Mouse (Mus musculus): Measurements from ENCODE around the gene Cntnap5b. TPM values are rescaled to one million over a fixed set of nuclear protein-coding genes. Genes with fewer than 3 reads are reported as not detected.
A peak's percentile ranks its signal among the peaks of the same experiment; 100 is the strongest.

Cntnap5b gene
- total and polyA plus RNA-seq, 2 experiments from 2014 or later: 3.8 to 23.0 TPM

DNA sequence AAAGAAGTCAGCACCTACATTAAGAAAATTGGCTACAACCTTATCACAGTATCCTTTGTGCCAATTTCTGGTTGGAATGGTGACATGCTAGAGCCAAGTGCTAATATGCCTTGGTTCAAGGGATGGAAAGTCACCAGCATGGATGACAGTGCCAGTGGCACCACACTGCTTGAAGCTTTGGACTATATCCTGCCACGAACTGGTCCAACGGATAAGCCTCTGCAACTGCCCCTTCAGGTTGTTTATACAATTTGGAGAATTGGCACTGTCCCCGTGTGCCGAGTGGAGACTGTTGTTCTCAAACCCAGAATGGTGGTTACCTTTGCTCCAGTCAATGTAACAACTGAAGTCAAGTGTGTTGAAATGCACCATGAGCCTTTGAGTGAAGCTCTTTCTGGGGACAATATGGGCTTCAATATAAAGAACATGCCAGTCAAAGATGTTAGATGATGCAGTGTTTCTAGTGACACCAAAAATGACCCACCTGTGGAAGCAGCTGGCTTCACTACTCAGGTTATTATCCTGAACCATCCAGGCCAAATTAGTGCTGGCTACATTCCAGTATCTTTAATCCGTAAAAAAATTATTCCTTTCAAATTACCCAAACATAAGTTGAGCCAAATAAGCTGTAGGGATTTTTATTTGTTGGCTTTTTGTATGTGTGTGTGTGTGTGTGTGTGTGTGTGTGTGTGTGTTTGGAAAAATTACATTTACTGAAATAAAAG is 233.6 kb downstream of the Cntnap5b start:
- WGBS: 82% methylated on average over 5 of the region's 5 CpGs
- no peak overlapping the region for H3K9ac ChIP-seq (replicated peaks; ENCODE audit: low read length, poor library complexity, severe bottlenecking)
- H3K4me2 ChIP-seq (ENCODE audit: low read depth, low read length, poor library complexity, severe bottlenecking): no peak overlapping the region
- H3K27ac ChIP-seq (ENCODE audit: low read depth, low read length): no peak overlapping the region
- H3K4me1 ChIP-seq (ENCODE audit: insufficient read depth, low read length): no peaks in the 10 kb centered on the region
- H3K36me3 ChIP-seq (ENCODE audit: insufficient read depth, low read length): no peaks in the 10 kb centered on the region
- no peak overlapping the region for H3K4me3 ChIP-seq (ENCODE audit: low read depth, low read length)
- TF ChIP-seq CTCF (IDR thresholded peaks at IDR 0.05): no peak
- DNase-seq (ENCODE audit: low spot score) (peak; percentile 6), ATAC-seq (ENCODE audit: low FRiP score) (no peak)
- H3K27me3 ChIP-seq (ENCODE audit: insufficient read depth, low read length): no peaks in the 10 kb centered on the region
- H3K9me3 ChIP-seq (ENCODE audit: low read length): no peaks in the 10 kb centered on the region

DNA sequence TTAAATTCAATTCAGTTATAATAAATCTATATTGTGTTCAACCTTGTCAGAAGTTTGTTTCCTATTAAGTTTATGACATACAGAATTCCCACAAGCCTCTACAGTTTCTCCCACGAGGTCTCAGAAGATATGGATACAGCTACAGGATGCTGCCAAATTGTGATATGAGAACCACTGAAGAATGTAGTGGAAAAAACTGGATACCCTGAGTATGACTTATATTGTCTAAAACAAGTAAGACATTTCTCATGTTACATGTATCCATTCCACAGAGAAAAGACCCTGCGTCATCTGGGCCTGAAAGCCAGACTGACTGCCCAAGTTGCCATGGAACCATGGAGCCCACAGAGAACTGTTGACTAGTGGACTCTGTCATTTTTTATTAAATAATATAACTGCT is 269.2 kb downstream of the Cntnap5b start:
- no peak for DNase-seq (ENCODE audit: low spot score)
- no peak for ATAC-seq (ENCODE audit: low FRiP score)
- no peaks in the 10 kb centered on the region for H3K36me3 ChIP-seq (ENCODE audit: insufficient read depth, low read length)
- WGBS: 89% methylated on average over 2 of the region's 2 CpGs
- H3K9ac ChIP-seq (replicated peaks; ENCODE audit: low read length, poor library complexity, severe bottlenecking): no peak overlapping the region
- no peaks in the 10 kb centered on the region for H3K4me1 ChIP-seq (ENCODE audit: insufficient read depth, low read length)
- no peak overlapping the region for H3K4me2 ChIP-seq (ENCODE audit: low read depth, low read length, poor library complexity, severe bottlenecking)
- H3K4me3 ChIP-seq (ENCODE audit: low read depth, low read length): no peak overlapping the region
- no peaks in the 10 kb centered on the region for H3K27me3 ChIP-seq (ENCODE audit: insufficient read depth, low read length)
- H3K27ac ChIP-seq (ENCODE audit: low read depth, low read length): no peak overlapping the region
- no peaks in the 10 kb centered on the region for H3K9me3 ChIP-seq (ENCODE audit: low read length)
- TF ChIP-seq CTCF (IDR thresholded peaks at IDR 0.05): no peak

DNA sequence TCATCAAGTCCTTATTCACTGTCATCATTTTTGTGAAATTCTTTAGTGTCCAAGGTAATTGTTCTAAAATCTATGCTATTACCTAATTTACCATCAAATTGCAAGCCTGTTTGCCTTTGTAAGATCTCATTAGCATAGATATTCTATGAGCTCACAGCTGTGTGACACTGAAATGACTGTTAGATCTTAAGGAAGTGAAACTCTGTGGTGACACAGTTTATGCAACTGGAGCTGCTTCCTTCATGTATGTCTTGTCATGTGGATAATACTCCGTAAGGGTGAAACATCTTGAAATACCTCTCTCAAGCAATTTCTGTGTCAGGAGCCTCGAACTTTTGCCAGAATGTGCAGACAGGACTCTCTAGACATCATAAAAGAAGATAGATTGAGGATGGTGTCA is 307.2 kb downstream of the Cntnap5b start:
- no peak for DNase-seq (ENCODE audit: low spot score)
- Histone ChIP-seq H3K27ac (ENCODE audit: low read depth, low read length) (no peak overlapping the region), H3K4me1 (ENCODE audit: insufficient read depth, low read length) (no peaks in the 10 kb centered on the region), H3K4me2 (ENCODE audit: low read depth, low read length, poor library complexity, severe bottlenecking) (no peak overlapping the region), H3K27me3 (ENCODE audit: insufficient read depth, low read length) (no peaks in the 10 kb centered on the region), H3K36me3 (ENCODE audit: insufficient read depth, low read length) (no peaks in the 10 kb centered on the region), H3K9ac (replicated peaks; ENCODE audit: low read length, poor library complexity, severe bottlenecking) (no peak overlapping the region), H3K9me3 (ENCODE audit: low read length) (no peaks in the 10 kb centered on the region), H3K4me3 (ENCODE audit: low read depth, low read length) (no peak overlapping the region)
- no peak for ATAC-seq (ENCODE audit: low FRiP score)
- 74% methylated on average over 2 of the region's 2 CpGs for WGBS
- no peak for TF ChIP-seq CTCF (IDR thresholded peaks at IDR 0.05)

DNA sequence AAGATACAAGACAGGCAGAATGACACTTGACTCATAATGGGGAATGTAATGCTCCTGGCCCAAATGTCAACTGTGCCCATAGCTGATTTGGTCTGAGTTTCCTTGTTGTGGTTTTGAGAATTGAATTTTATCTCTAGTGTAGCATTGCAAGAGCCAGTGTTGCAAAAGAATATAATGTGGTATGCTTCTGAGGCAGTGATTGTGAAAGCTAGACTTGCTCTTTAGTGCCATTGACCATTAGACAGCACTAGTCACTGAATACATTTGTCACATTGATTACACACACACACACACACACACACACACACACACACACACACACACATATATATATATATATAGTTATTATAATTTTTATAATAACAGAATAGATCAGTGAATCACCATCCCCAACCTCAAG is 328.0 kb downstream of the Cntnap5b start:
- no peak for ATAC-seq (ENCODE audit: low FRiP score)
- Histone ChIP-seq H3K4me3 (ENCODE audit: low read depth, low read length) (no peak overlapping the region), H3K4me1 (ENCODE audit: insufficient read depth, low read length) (no peaks in the 10 kb centered on the region), H3K36me3 (ENCODE audit: insufficient read depth, low read length) (no peaks in the 10 kb centered on the region), H3K9me3 (ENCODE audit: low read length) (no peaks in the 10 kb centered on the region), H3K27me3 (ENCODE audit: insufficient read depth, low read length) (no peaks in the 10 kb centered on the region), H3K9ac (replicated peaks; ENCODE audit: low read length, poor library complexity, severe bottlenecking) (no peak overlapping the region), H3K4me2 (ENCODE audit: low read depth, low read length, poor library complexity, severe bottlenecking) (no peak overlapping the region), H3K27ac (ENCODE audit: low read depth, low read length) (no peak overlapping the region)
- TF ChIP-seq CTCF (IDR thresholded peaks at IDR 0.05): no peak
- no peak for DNase-seq (ENCODE audit: low spot score)

DNA sequence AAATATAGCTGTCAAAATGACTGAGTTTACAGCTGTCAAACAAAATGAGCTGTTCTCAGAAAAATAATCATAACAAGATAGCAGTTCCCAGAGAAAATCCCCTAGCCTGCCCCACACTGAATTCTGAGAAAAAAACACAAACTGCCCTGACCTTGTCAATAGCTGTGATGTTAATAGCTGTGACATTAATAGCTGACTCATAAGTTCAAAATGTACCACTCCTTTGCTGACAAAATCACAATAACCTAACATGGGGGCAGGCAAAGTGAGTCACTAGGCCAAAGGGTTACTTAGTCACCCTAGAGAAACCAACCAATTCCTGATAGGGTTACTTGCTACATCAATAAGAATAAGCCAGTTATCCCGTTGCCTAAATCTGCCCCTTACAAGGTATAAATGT is 328.5 kb downstream of the Cntnap5b start:
- no peak for ATAC-seq (ENCODE audit: low FRiP score)
- Histone ChIP-seq H3K27me3 (ENCODE audit: insufficient read depth, low read length) (no peaks in the 10 kb centered on the region), H3K4me3 (ENCODE audit: low read depth, low read length) (no peak overlapping the region)

DNA sequence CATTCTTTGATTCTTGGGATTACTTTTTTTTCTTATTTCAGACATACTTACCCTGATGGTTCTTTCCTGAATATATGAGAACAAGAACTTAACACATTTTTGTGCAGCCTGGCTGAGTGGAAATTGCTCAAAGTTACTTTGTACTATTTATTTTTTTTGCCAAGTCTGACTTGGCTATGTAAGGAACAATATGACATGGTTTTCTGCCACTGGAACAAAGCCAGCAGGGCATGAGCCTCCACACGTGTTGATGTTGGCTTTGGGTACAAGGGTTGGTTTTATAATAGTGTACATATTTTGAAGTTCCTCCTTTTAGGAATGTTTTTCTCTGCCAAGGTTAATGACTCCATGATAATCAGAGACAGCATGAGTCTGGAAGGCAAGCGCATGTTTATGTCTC is 331.8 kb downstream of the Cntnap5b start:
- no peaks in the 10 kb centered on the region for H3K27me3 ChIP-seq (ENCODE audit: insufficient read depth, low read length)
- H3K9me3 ChIP-seq (ENCODE audit: low read length): no peaks in the 10 kb centered on the region
- H3K9ac ChIP-seq (replicated peaks; ENCODE audit: low read length, poor library complexity, severe bottlenecking): no peak overlapping the region
- H3K36me3 ChIP-seq (ENCODE audit: insufficient read depth, low read length): no peaks in the 10 kb centered on the region
- DNase-seq (ENCODE audit: low spot score) (peak; percentile 1), ATAC-seq (ENCODE audit: low FRiP score) (no peak)
- H3K27ac ChIP-seq (ENCODE audit: low read depth, low read length): no peak overlapping the region
- no peaks in the 10 kb centered on the region for H3K4me1 ChIP-seq (ENCODE audit: insufficient read depth, low read length)
- 88% methylated on average over 2 of the region's 2 CpGs for WGBS
- TF ChIP-seq CTCF (IDR thresholded peaks at IDR 0.05): no peak
- no peak overlapping the region for H3K4me2 ChIP-seq (ENCODE audit: low read depth, low read length, poor library complexity, severe bottlenecking)
- H3K4me3 ChIP-seq (ENCODE audit: low read depth, low read length): no peak overlapping the region

More for the DNA sequence above, 328.5 kb downstream of the Cntnap5b start:
- TF ChIP-seq CTCF (IDR thresholded peaks at IDR 0.05): no peak
- H3K9me3 ChIP-seq (ENCODE audit: low read length): no peaks in the 10 kb centered on the region
- DNase-seq (ENCODE audit: low spot score): no peak
- H3K9ac ChIP-seq (replicated peaks; ENCODE audit: low read length, poor library complexity, severe bottlenecking): no peak overlapping the region
- H3K4me1 ChIP-seq (ENCODE audit: insufficient read depth, low read length): no peaks in the 10 kb centered on the region
- WGBS: 71% methylated on average over 1 of the region's 1 CpGs
- H3K36me3 ChIP-seq (ENCODE audit: insufficient read depth, low read length): no peaks in the 10 kb centered on the region
- no peak overlapping the region for H3K4me2 ChIP-seq (ENCODE audit: low read depth, low read length, poor library complexity, severe bottlenecking)
- H3K27ac ChIP-seq (ENCODE audit: low read depth, low read length): no peak overlapping the region

Measured in midbrain, postnatal 0 days (tissue).